Mouse (Mus musculus): Measurements from ENCODE around the gene Rnaseh2a. TPM values are rescaled to one million over a fixed set of nuclear protein-coding genes. Genes with fewer than 3 reads are reported as not detected.

Gene Rnaseh2a
- total and polyA plus RNA-seq, 3 experiments, result 105 to 109 TPM; not detected in 1

- TF ChIP-seq ZKSCAN1 (IDR thresholded peaks at IDR 0.05; ENCODE audit: low read depth, low read length), result no peak
- TF ChIP-seq MYB (IDR thresholded peaks at IDR 0.05; ENCODE audit: low read depth, low read length), result no peak
- TF ChIP-seq MEF2A (IDR thresholded peaks at IDR 0.05; ENCODE audit: extremely low read depth, insufficient replicate concordance, low read depth, low read length, poor library complexity, severe bottlenecking), result 0 out of 2 replicates have a peak, but pooled peaks have one; percentile 9
- peak; percentile 80 for TF ChIP-seq SIN3A (IDR thresholded peaks at IDR 0.05; ENCODE audit: low read length)
- no peak for TF ChIP-seq GABPA (IDR thresholded peaks at IDR 0.05; ENCODE audit: low read depth, low read length)
- TF ChIP-seq MAX (IDR thresholded peaks at IDR 0.05; ENCODE audit: low read length), result peak; percentile 64; the same call in 1 of the 2 replicates
- peak; percentile 66 for TF ChIP-seq MXI1 (IDR thresholded peaks at IDR 0.05; ENCODE audit: low read depth, low read length)
- no peak for TF ChIP-seq MAFK (IDR thresholded peaks at IDR 0.05; ENCODE audit: borderline replicate concordance, low read depth, low read length)
- peak; percentile 79 for TF ChIP-seq TBP (IDR thresholded peaks at IDR 0.05; ENCODE audit: low read depth, low read length)
Measured at GRCm38 (mm10) chr8:84979599-84980421, 10.2 kb upstream of the Rnaseh2a start (continued).

GRCm38 (mm10) chr8:84978248-84978940 lies 8.8 kb upstream of the Rnaseh2a start, which contains the start of gene Junb:
Junb (minus strand) TSS chr8:84978718.
- peak within 1 kb of the TSS; percentile 88 for H3K9ac ChIP-seq (ENCODE audit: control insufficient read depth, low read depth, low read length, poor library complexity, severe bottlenecking)
- H3K9me3 ChIP-seq (replicated peaks; ENCODE audit: insufficient read depth, low read length), result no peaks in the 10 kb centered on the region
- DNase-seq (ENCODE audit: low read depth, low spot score), result peak; percentile 96
- H3K79me2 ChIP-seq (ENCODE audit: control insufficient read depth, insufficient read depth, low read length, poor library complexity), result peaks cover 22% of the 10 kb centered on the region
- H3K4me1 ChIP-seq (ENCODE audit: control insufficient read depth in 1 of 2, insufficient read depth in 2 of 2, low read length in 2 of 2), result peaks cover 12 to 52% of the 10 kb centered on the region in 2 experiments
- peaks cover 0 to 23% of the 10 kb centered on the region in 2 experiments; a peak in 2 of 4 replicates for H3K36me3 ChIP-seq (ENCODE audit: control insufficient read depth in 1 of 2, insufficient read depth in 2 of 2, low read length in 2 of 2)
- H3K4me3 ChIP-seq (ENCODE audit: control insufficient read depth in 1 of 2, insufficient read depth in 1 of 2, low read depth in 2 of 2, low read length in 2 of 2), result peak within 1 kb of the TSS; percentile 84 to 86
- no peaks in the 10 kb centered on the region for H3K27me3 ChIP-seq (ENCODE audit: control insufficient read depth in 1 of 2, insufficient read depth in 2 of 2, low read length in 2 of 2)
- peak within 1 kb of the TSS; percentile 89 for H3K27ac ChIP-seq (ENCODE audit: control insufficient read depth, low read depth, low read length)
- TF ChIP-seq MAZ (IDR thresholded peaks at IDR 0.05; ENCODE audit: low read depth, low read length) (peak; percentile 99), TBP (IDR thresholded peaks at IDR 0.05; ENCODE audit: low read depth, low read length) (peak; percentile 97), POLR2A (IDR thresholded peaks at IDR 0.05; ENCODE audit: control insufficient read depth in 1 of 2, insufficient read depth in 1 of 2, low read depth in 1 of 2, low read length in 2 of 2, poor library complexity in 1 of 2) (peak; percentile 99 to 100), EP300 (IDR thresholded peaks at IDR 0.05; ENCODE audit: low read depth in 1 of 2, low read length in 2 of 2) (peak in 1 of 2 experiments; percentile 59; a peak in 2 of 4 replicates), USF2 (IDR thresholded peaks at IDR 0.05; ENCODE audit: borderline replicate concordance in 1 of 2, insufficient read depth in 1 of 2, low read depth in 1 of 2, low read length in 2 of 2) (no peak), ZMIZ1 (IDR thresholded peaks at IDR 0.05; ENCODE audit: low read depth, low read length) (peak; percentile 100), MXI1 (IDR thresholded peaks at IDR 0.05; ENCODE audit: low read depth, low read length) (peak; percentile 98), UBTF (IDR thresholded peaks at IDR 0.05; ENCODE audit: borderline replicate concordance, insufficient read depth, low read depth, low read length) (no peak), POLR2AphosphoS2 (IDR thresholded peaks at IDR 0.05; ENCODE audit: low read length) (peak; percentile 100), RCOR1 (IDR thresholded peaks at IDR 0.05; ENCODE audit: low read depth, low read length) (peak; percentile 49; the same call in 1 of the 2 replicates), SMC3 (IDR thresholded peaks at IDR 0.05; ENCODE audit: low read depth, low read length) (no peak), USF1 (IDR thresholded peaks at IDR 0.05; ENCODE audit: low read depth, low read length) (peak; percentile 58), JUND (IDR thresholded peaks at IDR 0.05; ENCODE audit: low read depth, low read length) (no peak), CTCF (IDR thresholded peaks at IDR 0.05 in 2 of 3, conservative IDR thresholded peaks at IDR 0.05 in 1 of 3; ENCODE audit: control insufficient read depth in 1 of 3, insufficient read depth in 1 of 3, low read depth in 2 of 3, low read length in 3 of 3, poor library complexity in 1 of 3, severe bottlenecking in 1 of 3) (no peak), ZC3H11A (IDR thresholded peaks at IDR 0.05; ENCODE audit: low read depth, low read length) (no peak), ELF1 (IDR thresholded peaks at IDR 0.05; ENCODE audit: low read depth, low read length) (peak; percentile 99), NELFE (IDR thresholded peaks at IDR 0.05; ENCODE audit: low read depth, low read length) (peak; percentile 100), MAX (IDR thresholded peaks at IDR 0.05; ENCODE audit: low read length) (peak; percentile 98), GATA1 (IDR thresholded peaks at IDR 0.05; ENCODE audit: low read depth, low read length) (no peak), TCF12 (IDR thresholded peaks at IDR 0.05; ENCODE audit: low read depth, low read length) (peak; percentile 74), KAT2A (conservative IDR thresholded peaks at IDR 0.05; ENCODE audit: low read depth, low read length) (no peak; the same call in none of the 2 replicates), TAL1 (IDR thresholded peaks at IDR 0.05; ENCODE audit: low read length) (no peak), NRF1 (IDR thresholded peaks at IDR 0.05; ENCODE audit: insufficient read depth, low read depth, low read length, poor library complexity, severe bottlenecking) (peak; percentile 17; the same call in 1 of the 2 replicates), RAD21 (IDR thresholded peaks at IDR 0.05; ENCODE audit: low read depth, low read length) (no peak), CHD1 (IDR thresholded peaks at IDR 0.05; ENCODE audit: low read depth, low read length) (no peak)

Data from MEL (cell line).